Mouse (Mus musculus) embryonic fibroblast, embryonic 13.5 days (primary cell): ENCODE data around the gene Alkbh8.

Experiments used
- CTCF ChIP-seq: IDR thresholded peaks from 2 replicates; pipeline ENCODE4 v1.5.1; 2011; ENCODE audit warnings: mild to moderate bottlenecking, control low read depth, low read length, moderate library complexity, borderline replicate concordance; ENCODE audit not compliant: insufficient read depth
- POLR2A ChIP-seq: IDR thresholded peaks from 2 replicates; pipeline ENCODE4 v1.6.1; 2011; ENCODE audit warnings: low read depth, mild to moderate bottlenecking, control low read depth, low read length, moderate library complexity

GRCm38 (mm10) chr9:3403251-3404208 is 68.6 kb downstream of the Alkbh8 start, which contains the start of gene Cwf19l2:
- TF ChIP-seq CTCF (no peak), POLR2A (no peak; the same call in none of the 2 replicates)
